Mouse (Mus musculus): Measurements from ENCODE around the gene Padi2.

DNA sequence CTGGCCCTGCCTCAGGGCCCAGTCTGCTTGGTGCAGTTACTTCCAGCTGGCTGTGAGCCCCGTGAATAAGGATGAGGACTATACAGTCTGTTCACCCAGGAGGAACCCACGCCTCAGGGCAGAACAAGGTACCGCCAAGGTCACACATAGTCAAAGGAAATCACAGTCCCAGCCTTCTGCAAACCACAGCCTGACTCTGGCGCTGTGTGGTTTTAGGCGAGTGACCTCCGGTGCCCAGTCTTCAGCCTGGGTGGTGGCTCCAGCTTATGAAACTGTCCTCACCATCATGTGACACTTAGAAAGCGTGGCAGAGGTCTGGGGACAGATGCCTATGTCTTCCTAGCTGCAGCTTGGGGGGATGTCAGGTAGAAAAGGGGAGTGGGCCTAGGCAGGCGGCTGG lies 89.7 kb downstream of the Padi2 start:
- TF ChIP-seq CTCF (IDR thresholded peaks at IDR 0.05; ENCODE audit: insufficient read depth, low read length) = no peak
- TF ChIP-seq POLR2A (IDR thresholded peaks at IDR 0.05; ENCODE audit: borderline replicate concordance, extremely low read depth, low read depth, low read length) = no peak
